Mouse (Mus musculus): ENCODE measurements at regions not wholly inside any gene's neighbourhood (a gene's known extent, or its start where the extent isn't known, plus 50 kb on each side); places are given as distances from the start of the nearest gene placed in this dataset.

GRCm38 (mm10) chr6:98178005-98178404 lies 164.5 kb downstream of the Gm765 start:
- DNase-seq, result no peak

GRCm38 (mm10) chr6:98149043-98149813 lies 193.3 kb downstream of the Gm765 start:
- no peak for DNase-seq

GRCm38 (mm10) chr6:98147855-98148254 lies 194.7 kb downstream of the Gm765 start:
- no peak for DNase-seq

GRCm38 (mm10) chr6:98132931-98133330 lies 209.6 kb downstream of the Gm765 start:
- DNase-seq, result no peak

GRCm38 (mm10) chr6:98125434-98125833 lies 217.1 kb downstream of the Gm765 start:
- no peak for DNase-seq

GRCm38 (mm10) chr6:98118355-98119150 lies 224.0 kb downstream of the Gm765 start:
- no peak for DNase-seq

- no peak for DNase-seq
Measured at GRCm38 (mm10) chr6:98114327-98115134, 228.0 kb downstream of the Gm765 start.

GRCm38 (mm10) chr6:98113708-98114107 lies 228.8 kb downstream of the Gm765 start:
- no peak for DNase-seq

- DNase-seq, result no peak
Measured at GRCm38 (mm10) chr6:98112495-98113115, 229.9 kb downstream of the Gm765 start.

GRCm38 (mm10) chr6:98107123-98107522 lies 235.4 kb downstream of the Gm765 start:
- no peak for DNase-seq

GRCm38 (mm10) chr6:98105280-98106090 lies 237.1 kb downstream of the Gm765 start:
- DNase-seq, result peak; percentile 68 to 82

- no peak for DNase-seq
Measured at GRCm38 (mm10) chr6:98104432-98104831, 238.1 kb downstream of the Gm765 start.

GRCm38 (mm10) chr6:98101023-98101422 lies 241.5 kb downstream of the Gm765 start:
- DNase-seq, result no peak

- DNase-seq, result no peak
Measured at GRCm38 (mm10) chr6:98099126-98099525, 243.4 kb downstream of the Gm765 start.

GRCm38 (mm10) chr6:98095243-98095642 lies 247.3 kb downstream of the Gm765 start:
- no peak for DNase-seq

- peak in 1 of 2 experiments; percentile 7 for DNase-seq
Measured at GRCm38 (mm10) chr6:98089185-98089584, 253.4 kb downstream of the Gm765 start.

GRCm38 (mm10) chr6:98080076-98080475 lies 262.5 kb downstream of the Gm765 start:
- DNase-seq, result no peak

All from cerebellum, postnatal 36 days (tissue).